Mouse (Mus musculus): Measurements from ENCODE around the gene Elmo1.
A peak's percentile ranks its signal among the peaks of the same experiment; 100 is the strongest.

Elmo1 gene

GRCm38 (mm10) chr13:20313345-20313744, 222.9 kb downstream of the Elmo1 start:
- no peak for DNase-seq (ENCODE audit: low read depth, low spot score)

GRCm38 (mm10) chr13:20316139-20316538, 225.7 kb downstream of the Elmo1 start:
- DNase-seq (ENCODE audit: low read depth, low spot score): no peak

GRCm38 (mm10) chr13:20318615-20319219, 228.3 kb downstream of the Elmo1 start:
- DNase-seq (ENCODE audit: low read depth, low spot score): no peak

GRCm38 (mm10) chr13:20320232-20320631, 229.8 kb downstream of the Elmo1 start:
- no peak for DNase-seq (ENCODE audit: low read depth, low spot score)

- DNase-seq (ENCODE audit: low read depth, low spot score): no peak
Measured at GRCm38 (mm10) chr13:20323478-20323877, 233.1 kb downstream of the Elmo1 start.

- no peak for DNase-seq (ENCODE audit: low read depth, low spot score)
Measured at GRCm38 (mm10) chr13:20327064-20327463, 236.7 kb downstream of the Elmo1 start.

GRCm38 (mm10) chr13:20327975-20328374, 237.6 kb downstream of the Elmo1 start:
- DNase-seq (ENCODE audit: low read depth, low spot score): no peak

GRCm38 (mm10) chr13:20328672-20329071, 238.3 kb downstream of the Elmo1 start:
- DNase-seq (ENCODE audit: low read depth, low spot score): no peak

- DNase-seq (ENCODE audit: low read depth, low spot score): no peak
Measured at GRCm38 (mm10) chr13:20330954-20331353, 240.6 kb downstream of the Elmo1 start.

GRCm38 (mm10) chr13:20335051-20335888, 244.9 kb downstream of the Elmo1 start:
- DNase-seq (ENCODE audit: low read depth, low spot score): no peak

- DNase-seq (ENCODE audit: low read depth, low spot score): no peak
Measured at GRCm38 (mm10) chr13:20335889-20336497, 245.6 kb downstream of the Elmo1 start.

- no peak for DNase-seq (ENCODE audit: low read depth, low spot score)
Measured at GRCm38 (mm10) chr13:20342881-20343280, 252.5 kb downstream of the Elmo1 start.

- DNase-seq (ENCODE audit: low read depth, low spot score): no peak
Measured at GRCm38 (mm10) chr13:20349754-20350153, 259.4 kb downstream of the Elmo1 start.

- no peak for DNase-seq (ENCODE audit: low read depth, low spot score)
Measured at GRCm38 (mm10) chr13:20352631-20353030, 262.2 kb downstream of the Elmo1 start.

- peak; percentile 35 for DNase-seq (ENCODE audit: low read depth, low spot score)
Measured at GRCm38 (mm10) chr13:20353862-20354603, 263.6 kb downstream of the Elmo1 start.

GRCm38 (mm10) chr13:20354604-20354999, 264.2 kb downstream of the Elmo1 start:
- no peak for DNase-seq (ENCODE audit: low read depth, low spot score)

- DNase-seq (ENCODE audit: low read depth, low spot score): no peak
Measured at GRCm38 (mm10) chr13:20362541-20362940, 272.1 kb downstream of the Elmo1 start.

- no peak for DNase-seq (ENCODE audit: low read depth, low spot score)
Measured at GRCm38 (mm10) chr13:20365828-20366593, 275.6 kb downstream of the Elmo1 start.

- no peak for DNase-seq (ENCODE audit: low read depth, low spot score)
Measured at GRCm38 (mm10) chr13:20370036-20370802, 279.8 kb downstream of the Elmo1 start.

GRCm38 (mm10) chr13:20371501-20371900, 281.1 kb downstream of the Elmo1 start:
- no peak for DNase-seq (ENCODE audit: low read depth, low spot score)

Measured in ES-CJ7 (cell line).